Mouse (Mus musculus) stomach, embryonic 16.5 days (tissue): ENCODE results near the gene Rel. TPM values are rescaled to one million over a fixed set of nuclear protein-coding genes. Genes with fewer than 3 reads are reported as not detected.
"Not testable (repeated sequence)": the region's sequence is repeated elsewhere in the genome, so short reads cannot be mapped to it uniquely, and the experiment has no call there.

ENCODE experiments used
- ATAC-seq: fragments of 200-750 bp; cut with Nextera tagmentation; 2 replicates; pipeline ENCODE4 v1.8.0; 2017; ENCODE audit warnings: moderate number of reproducible peaks, moderate TSS enrichment; ENCODE audit not compliant: insufficient read depth, low FRiP score
- H3K27ac ChIP-seq: fragments of 300-500 bp; sonication (generic); 2 replicates; pipeline ENCODE4 v1.5.1; 2014; ENCODE audit warnings: low read length
- H3K27me3 ChIP-seq: fragments of 300-500 bp; sonication (generic); 2 replicates; pipeline ENCODE4 v1.6.1; 2014; ENCODE audit warnings: low read length, control low read depth, mixed read lengths; ENCODE audit not compliant: control insufficient read depth, insufficient read depth
- H3K36me3 ChIP-seq: fragments of 300-500 bp; sonication (generic); 2 replicates; pipeline ENCODE4 v1.6.1; 2014; ENCODE audit warnings: low read length; ENCODE audit not compliant: control insufficient read depth, insufficient read depth
- H3K4me1 ChIP-seq: fragments of 300-500 bp; sonication (generic); 2 replicates; pipeline ENCODE4 v1.6.1; 2014; ENCODE audit warnings: low read length, control low read depth, mixed read lengths; ENCODE audit not compliant: control insufficient read depth, insufficient read depth
- H3K4me2 ChIP-seq: fragments of 300-500 bp; sonication (generic); 2 replicates; pipeline ENCODE4 v1.6.1; 2014; ENCODE audit warnings: low read depth, low read length, mixed read lengths
- H3K4me3 ChIP-seq: fragments of 300-500 bp; sonication (generic); replicated peaks from 2 replicates; pipeline ENCODE4 v1.5.1; 2014; ENCODE audit warnings: mild to moderate bottlenecking, low read length
- H3K9ac ChIP-seq: fragments of 300-500 bp; sonication (generic); 2 replicates; pipeline ENCODE4 v1.6.1; 2014; ENCODE audit warnings: low read length
- H3K9me3 ChIP-seq: fragments of 300-500 bp; sonication (generic); replicated peaks from 2 replicates; pipeline ENCODE4 v1.6.1; 2016; ENCODE audit warnings: low read length, control low read depth; ENCODE audit not compliant: control insufficient read depth
- WGBS: fragments of 180-500 bp; shearing (Covaris S2); extraction: QIAGEN DNeasy Blood & Tissue Kit; methylation state at CpG from one replicate; pipeline ENCODE4 v1.1.7; 2014; 5-methylcytosine and 5-hydroxymethylcytosine counted together
- polyA plus RNA-seq: library from polyadenylated mRNA; unstranded; fragments of >200 nt; fragmentation: Nextera tagmentation; extraction: Ambion mirVana; gene quantifications from 2 replicates; pipeline ENCODE4 v1.2.1, GENCODE M21; 2015

The Rel gene
- polyA plus RNA-seq, 1 experiment from 2014 or later = 1.5 TPM

DNA sequence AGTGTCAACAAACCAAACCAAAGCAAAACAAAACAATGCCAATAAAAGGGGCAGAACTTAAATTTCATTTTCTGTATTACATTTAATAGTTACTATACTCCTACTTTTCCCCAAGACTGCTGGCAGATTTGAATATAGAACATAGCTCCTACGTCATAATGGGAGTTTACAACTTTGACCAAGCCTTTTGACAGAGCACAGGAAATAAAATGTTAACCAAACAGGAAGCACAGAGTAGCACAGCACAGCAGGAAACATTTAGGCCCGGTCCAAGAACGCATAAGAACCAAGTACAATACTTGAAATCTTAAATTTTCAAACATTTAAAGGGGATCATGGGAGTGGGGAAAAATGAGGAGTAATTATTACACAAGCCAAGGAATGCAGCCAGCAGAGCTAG lies 11.3 kb upstream of the Rel start:
- Histone ChIP-seq H3K9ac (no peak overlapping the region), H3K4me3 (no peak overlapping the region), H3K36me3 (no peaks in the 10 kb centered on the region), H3K9me3 (no peaks in the 10 kb centered on the region), H3K4me1 (no peaks in the 10 kb centered on the region), H3K27me3 (no peaks in the 10 kb centered on the region), H3K4me2 (no peak overlapping the region), H3K27ac (no peak overlapping the region)
- 61% methylated on average over 3 of the region's 3 CpGs for WGBS
- ATAC-seq = no peak

DNA sequence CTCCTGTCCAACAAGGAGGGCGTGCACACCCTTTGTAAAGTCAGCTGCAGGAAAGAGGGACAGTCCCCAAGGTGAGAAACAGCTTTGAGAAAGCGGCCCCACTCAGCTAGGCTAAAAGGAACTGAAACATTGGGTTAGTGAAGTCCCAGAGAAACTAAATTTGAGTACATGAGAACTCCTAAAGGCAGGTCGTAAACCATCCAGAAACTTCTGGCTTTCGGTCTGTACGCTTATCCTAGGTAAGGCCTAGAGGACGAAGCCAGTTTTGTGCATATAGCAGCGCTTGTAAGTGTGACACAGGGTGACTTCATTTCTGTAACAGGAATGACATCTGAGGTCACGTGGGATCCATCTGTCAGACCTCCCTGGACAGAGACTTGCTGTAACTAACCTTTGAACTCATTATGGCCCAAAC lies 8.0 kb upstream of the Rel start:
- Histone ChIP-seq H3K4me3 (no peak overlapping the region), H3K4me2 (no peak overlapping the region), H3K9me3 (peaks cover 2% of the 10 kb centered on the region; the same call in 1 of the 2 replicates), H3K4me1 (no peaks in the 10 kb centered on the region), H3K27ac (no peak overlapping the region), H3K27me3 (no peaks in the 10 kb centered on the region), H3K36me3 (no peaks in the 10 kb centered on the region), H3K9ac (no peak overlapping the region)
- ATAC-seq = no peak
- 83% methylated on average over 8 of the region's 8 CpGs for WGBS

DNA sequence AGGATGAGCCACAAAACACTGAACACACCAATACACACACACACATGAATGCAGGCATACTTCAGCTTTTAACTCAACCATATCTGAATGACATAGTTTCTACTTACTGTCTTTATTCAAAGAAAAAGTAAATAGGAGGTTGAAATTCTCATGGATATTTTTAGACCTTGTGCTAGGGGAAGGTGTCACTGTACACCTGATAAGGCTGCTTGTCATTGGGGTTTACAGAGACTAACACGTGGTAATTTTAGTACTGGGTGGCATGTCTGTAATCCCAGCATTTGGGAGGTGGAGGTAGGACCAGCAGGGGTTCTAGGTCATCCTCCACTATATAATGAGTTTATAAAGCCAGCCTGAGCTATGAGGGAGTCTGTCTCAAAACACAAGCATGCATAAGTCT lies 1.7 kb upstream of the Rel start:
- Histone ChIP-seq H3K27me3 (no peaks in the 10 kb centered on the region), H3K9me3 (peaks cover 5% of the 10 kb centered on the region; the same call in 1 of the 2 replicates), H3K4me2 (no peak overlapping the region), H3K9ac (no peak overlapping the region), H3K36me3 (no peaks in the 10 kb centered on the region), H3K4me3 (no peak overlapping the region), H3K4me1 (0 out of 2 replicates have a peak, but pooled peaks cover 3% of the 10 kb centered on the region), H3K27ac (no peak overlapping the region)
- WGBS = 24% methylated on average over 1 of the region's 1 CpGs
- ATAC-seq = no peak

DNA sequence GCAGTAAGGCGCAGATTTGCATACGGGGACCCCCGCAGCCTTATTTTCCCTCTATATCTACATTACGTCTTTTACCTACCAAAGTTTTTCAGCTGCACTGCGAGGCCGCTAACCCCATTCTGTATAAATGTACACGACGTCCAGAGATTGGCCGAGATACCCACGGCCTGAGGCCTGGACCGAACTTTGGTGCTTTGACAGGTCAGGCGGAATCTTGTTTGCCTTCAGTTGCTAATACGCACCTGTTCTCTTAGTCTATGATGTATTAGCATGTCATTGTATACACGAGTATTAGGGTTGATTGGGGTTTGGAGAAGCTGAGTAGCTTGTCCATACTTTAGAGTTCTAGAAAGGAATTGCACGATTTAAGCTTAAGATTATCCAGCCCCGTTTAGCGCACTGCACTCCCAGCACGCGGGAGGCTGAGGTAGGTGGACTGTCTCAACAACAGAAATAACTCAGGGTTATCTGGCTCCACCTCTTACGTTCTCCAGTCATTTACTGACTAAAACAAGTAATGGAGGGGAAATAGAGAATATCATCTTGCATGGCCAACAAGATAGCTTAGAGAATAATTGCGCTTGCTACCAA lies 832 bp upstream of the Rel start:
- peak overlapping the region; percentile 94 for H3K27ac ChIP-seq
- 0 out of 2 replicates have a peak, but pooled peaks cover 3% of the 10 kb centered on the region for H3K4me1 ChIP-seq
- no peaks in the 10 kb centered on the region for H3K36me3 ChIP-seq
- 6% methylated on average over 21 of the region's 21 CpGs for WGBS
- peak overlapping the region; percentile 82 for H3K4me2 ChIP-seq
- peak overlapping the region; percentile 78 for H3K9ac ChIP-seq
- H3K9me3 ChIP-seq = peaks cover 5% of the 10 kb centered on the region; the same call in 1 of the 2 replicates
- no peak; the same call in 1 of the 2 replicates for ATAC-seq
- peak overlapping the region; percentile 83 for H3K4me3 ChIP-seq
- no peaks in the 10 kb centered on the region for H3K27me3 ChIP-seq

DNA sequence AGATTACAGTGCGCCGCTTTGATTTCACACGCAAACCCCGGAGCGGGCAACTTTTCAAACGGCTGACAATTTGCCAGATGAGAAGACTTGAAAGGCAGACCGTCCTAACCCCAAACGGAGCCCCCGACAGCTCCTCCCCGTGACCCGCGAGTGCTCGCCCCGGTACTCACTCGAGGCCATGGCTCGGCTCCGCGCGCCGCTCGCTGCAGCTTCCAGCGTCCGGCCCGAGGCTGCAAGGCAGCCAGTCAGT lies 335 bp downstream of the Rel start:
- Histone ChIP-seq H3K36me3 (no peaks in the 10 kb centered on the region), H3K27ac (peak overlapping the region; percentile 94), H3K4me1 (0 out of 2 replicates have a peak, but pooled peaks cover 3% of the 10 kb centered on the region), H3K9me3 (peaks cover 5% of the 10 kb centered on the region; the same call in 1 of the 2 replicates), H3K4me2 (peak overlapping the region; percentile 82), H3K4me3 (peak overlapping the region; percentile 83), H3K27me3 (no peaks in the 10 kb centered on the region), H3K9ac (peak overlapping the region; percentile 78)
- ATAC-seq = no peak
- WGBS = under 1% methylated on average over 24 of the region's 24 CpGs

DNA sequence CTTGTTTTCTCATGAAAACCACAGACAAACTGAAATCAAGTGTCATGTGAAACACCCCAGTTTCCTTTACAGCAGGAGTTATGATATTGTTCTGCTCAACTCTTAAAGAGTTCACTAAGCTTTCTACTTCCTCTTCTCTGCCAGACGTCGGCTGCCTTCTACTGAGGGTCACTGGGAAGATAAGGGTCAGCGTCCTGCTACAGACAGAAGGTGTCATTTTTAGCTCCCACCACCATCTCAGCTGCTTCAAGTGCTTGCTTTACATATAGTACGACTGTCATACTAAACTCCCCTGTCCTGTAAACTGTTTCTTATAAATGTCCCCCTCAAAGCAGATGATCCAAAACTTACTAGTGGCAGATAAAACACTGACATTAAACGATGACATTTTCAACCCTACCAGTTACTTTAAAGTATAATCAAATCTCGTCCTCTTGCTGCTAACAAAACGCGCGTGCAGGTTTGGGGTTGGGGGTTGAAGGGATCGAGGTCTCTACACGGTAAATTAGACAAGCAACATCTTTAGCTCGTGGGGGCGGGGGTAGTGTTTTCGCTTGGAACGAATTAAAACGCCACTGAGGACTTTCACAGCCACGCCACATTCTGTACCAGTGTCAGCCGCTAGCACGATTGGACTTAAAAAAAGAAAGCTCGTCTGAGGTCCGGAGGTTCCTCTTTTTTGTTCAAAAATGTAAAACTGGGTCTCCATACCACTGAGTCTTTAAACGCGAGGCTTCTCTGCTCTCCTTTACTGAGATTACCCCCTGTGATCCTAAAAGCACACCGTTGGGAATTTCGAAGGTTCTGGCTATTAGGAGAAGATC lies 872 bp downstream of the Rel start:
- H3K9me3 ChIP-seq = peaks cover 5% of the 10 kb centered on the region; the same call in 1 of the 2 replicates
- under 1% methylated on average over 25 of the region's 25 CpGs for WGBS

DNA sequence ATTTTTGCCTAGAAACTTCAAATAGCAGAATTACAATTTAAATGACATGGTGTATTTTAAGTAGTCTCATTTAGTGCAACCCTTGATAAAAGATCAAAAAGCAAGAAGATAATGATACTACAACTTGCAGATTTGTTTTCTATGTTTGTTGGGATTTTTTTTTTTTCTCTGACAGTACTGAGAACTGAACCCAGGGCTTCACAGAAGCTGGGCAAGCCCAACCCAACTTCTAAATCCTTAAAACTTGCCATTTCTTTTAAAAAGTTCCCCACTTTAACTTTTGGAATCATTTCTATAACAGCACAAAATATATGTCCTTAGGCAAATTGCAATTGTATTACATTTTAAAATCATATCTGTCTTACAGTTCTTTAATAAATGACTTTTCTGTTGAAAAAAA lies 1.7 kb downstream of the Rel start:
- H3K4me2 ChIP-seq = no peak overlapping the region
- H3K4me1 ChIP-seq = 0 out of 2 replicates have a peak, but pooled peaks cover 3% of the 10 kb centered on the region
- no peaks in the 10 kb centered on the region for H3K27me3 ChIP-seq
- no peak overlapping the region for H3K9ac ChIP-seq
- H3K4me3 ChIP-seq = no peak overlapping the region
- H3K36me3 ChIP-seq = no peaks in the 10 kb centered on the region
- ATAC-seq = no peak
- no peak overlapping the region for H3K27ac ChIP-seq
- H3K9me3 ChIP-seq = peaks cover 5% of the 10 kb centered on the region; the same call in 1 of the 2 replicates

More for the DNA sequence above, 872 bp downstream of the Rel start:
- peak overlapping the region; percentile 82 for H3K4me2 ChIP-seq
- H3K27ac ChIP-seq = peak overlapping the region; percentile 94
- no peaks in the 10 kb centered on the region for H3K36me3 ChIP-seq
- H3K4me1 ChIP-seq = 0 out of 2 replicates have a peak, but pooled peaks cover 3% of the 10 kb centered on the region
- no peaks in the 10 kb centered on the region for H3K27me3 ChIP-seq
- no peak for ATAC-seq
- H3K4me3 ChIP-seq = peak overlapping the region; percentile 83
- peak overlapping the region; percentile 78 for H3K9ac ChIP-seq

DNA sequence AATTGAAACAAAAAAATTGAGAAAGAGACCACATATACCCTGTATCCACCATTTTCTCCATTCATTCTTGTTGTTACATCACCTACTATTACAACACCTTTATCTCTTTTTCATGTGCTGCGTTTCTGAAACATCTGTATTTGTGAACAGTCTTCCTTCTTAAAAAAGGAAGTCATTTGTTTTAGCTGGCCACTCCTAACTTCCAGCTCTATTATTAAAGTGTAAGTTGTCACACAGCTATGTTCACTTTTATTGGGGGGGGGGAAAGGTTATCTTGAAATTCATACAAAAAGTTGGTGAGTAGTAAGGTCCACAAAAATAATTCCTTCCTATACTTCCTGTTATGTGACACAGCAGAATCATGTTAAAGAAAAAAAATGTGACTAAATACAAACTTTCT lies 2.8 kb downstream of the Rel start:
- Histone ChIP-seq H3K27me3 (no peaks in the 10 kb centered on the region), H3K36me3 (no peaks in the 10 kb centered on the region), H3K9me3 (no peaks in the 10 kb centered on the region), H3K4me2 (no peak overlapping the region), H3K9ac (no peak overlapping the region), H3K4me3 (no peak overlapping the region), H3K4me1 (0 out of 2 replicates have a peak, but pooled peaks cover 3% of the 10 kb centered on the region), H3K27ac (no peak overlapping the region)
- no peak for ATAC-seq
- WGBS = 48% methylated on average over 1 of the region's 1 CpGs

DNA sequence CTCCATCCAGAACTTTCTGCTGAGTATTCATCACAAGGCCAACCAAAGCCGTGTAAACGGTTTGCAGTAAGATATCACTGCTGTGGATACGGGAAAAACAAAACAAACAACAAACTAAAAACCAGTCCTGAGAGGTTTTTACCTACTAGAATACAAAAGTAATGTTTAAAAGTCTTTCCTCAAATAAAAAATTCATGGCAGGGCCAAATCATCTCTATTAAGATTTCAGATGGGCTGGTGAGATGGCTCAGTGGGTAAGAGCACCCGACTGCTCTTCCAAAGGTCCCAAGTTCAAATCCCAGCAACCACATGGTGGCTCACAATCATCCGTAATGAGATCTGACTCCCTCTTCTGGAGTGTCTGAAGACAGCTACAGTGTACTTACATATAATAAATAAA lies 3.4 kb downstream of the Rel start:
- H3K4me3 ChIP-seq, H3K9ac ChIP-seq, H3K9me3 ChIP-seq, H3K36me3 ChIP-seq, H3K27me3 ChIP-seq, ATAC-seq, H3K27ac ChIP-seq, H3K4me1 ChIP-seq, H3K4me2 ChIP-seq: not testable (repeated sequence)
- WGBS = 81% methylated on average over 4 of the region's 5 CpGs
